Mouse (Mus musculus): ENCODE results near the gene Prdm1. TPM values are rescaled to one million over a fixed set of nuclear protein-coding genes. Genes with fewer than 3 reads are reported as not detected.

The Prdm1 gene
- polyA plus RNA-seq, 1 experiment from 2014 or later: 0.62 TPM

- no peaks in the 10 kb centered on the region for H3K9me3 ChIP-seq
- peaks cover 19% of the 10 kb centered on the region for H3K27me3 ChIP-seq
- H3K4me2 ChIP-seq (replicated peaks): no peak overlapping the region
- WGBS: 95% methylated on average over 4 of the region's 4 CpGs
- no peak overlapping the region for H3K4me3 ChIP-seq (replicated peaks)
- no peaks in the 10 kb centered on the region for H3K36me3 ChIP-seq
- no peak overlapping the region for H3K9ac ChIP-seq (replicated peaks)
- H3K4me1 ChIP-seq (replicated peaks): 0 out of 2 replicates have a peak, but pooled peaks cover 4% of the 10 kb centered on the region
- no peak overlapping the region for H3K27ac ChIP-seq
- ATAC-seq: no peak
Observed at GRCm38 (mm10) chr10:44431689-44432088, 96.6 kb downstream of the Prdm1 start.

GRCm38 (mm10) chr10:44429177-44429888 lies 99.0 kb downstream of the Prdm1 start:
- WGBS: 90% methylated on average over 14 of the region's 14 CpGs
- ATAC-seq: no peak

GRCm38 (mm10) chr10:44427891-44428361 lies 100.4 kb downstream of the Prdm1 start:
- Histone ChIP-seq H3K9ac (replicated peaks) (no peak overlapping the region), H3K4me2 (replicated peaks) (no peak overlapping the region), H3K4me1 (replicated peaks) (0 out of 2 replicates have a peak, but pooled peaks cover 4% of the 10 kb centered on the region), H3K36me3 (no peaks in the 10 kb centered on the region), H3K9me3 (no peaks in the 10 kb centered on the region), H3K27ac (no peak overlapping the region), H3K4me3 (replicated peaks) (no peak overlapping the region), H3K27me3 (peaks cover 26% of the 10 kb centered on the region)
- ATAC-seq: peak; percentile 48
- WGBS: 31% methylated on average over 12 of the region's 12 CpGs

More at GRCm38 (mm10) chr10:44429177-44429888, 99.0 kb downstream of the Prdm1 start:
- H3K4me2 ChIP-seq (replicated peaks): no peak overlapping the region
- H3K4me3 ChIP-seq (replicated peaks): no peak overlapping the region
- no peak overlapping the region for H3K9ac ChIP-seq (replicated peaks)
- peaks cover 26% of the 10 kb centered on the region for H3K27me3 ChIP-seq
- no peaks in the 10 kb centered on the region for H3K36me3 ChIP-seq
- H3K27ac ChIP-seq: no peak overlapping the region
- 0 out of 2 replicates have a peak, but pooled peaks cover 4% of the 10 kb centered on the region for H3K4me1 ChIP-seq (replicated peaks)
- no peaks in the 10 kb centered on the region for H3K9me3 ChIP-seq

GRCm38 (mm10) chr10:44427426-44427825 lies 100.9 kb downstream of the Prdm1 start:
- Histone ChIP-seq H3K4me1 (replicated peaks) (0 out of 2 replicates have a peak, but pooled peaks cover 4% of the 10 kb centered on the region), H3K4me3 (replicated peaks) (no peak overlapping the region), H3K27ac (no peak overlapping the region), H3K9me3 (no peaks in the 10 kb centered on the region), H3K27me3 (peaks cover 26% of the 10 kb centered on the region), H3K36me3 (no peaks in the 10 kb centered on the region), H3K9ac (replicated peaks) (no peak overlapping the region), H3K4me2 (replicated peaks) (no peak overlapping the region)
- 0 out of 2 replicates have a peak, but pooled peaks have one; percentile 6 for ATAC-seq
- WGBS: 74% methylated on average over 11 of the region's 11 CpGs

GRCm38 (mm10) chr10:44425013-44425412 lies 103.3 kb downstream of the Prdm1 start:
- H3K27ac ChIP-seq: no peak overlapping the region
- H3K27me3 ChIP-seq: peaks cover 12% of the 10 kb centered on the region
- 77% methylated on average over 6 of the region's 6 CpGs for WGBS
- 0 out of 2 replicates have a peak, but pooled peaks cover 4% of the 10 kb centered on the region for H3K4me1 ChIP-seq (replicated peaks)
- no peaks in the 10 kb centered on the region for H3K9me3 ChIP-seq
- H3K9ac ChIP-seq (replicated peaks): no peak overlapping the region
- no peaks in the 10 kb centered on the region for H3K36me3 ChIP-seq
- no peak for ATAC-seq
- no peak overlapping the region for H3K4me2 ChIP-seq (replicated peaks)
- no peak overlapping the region for H3K4me3 ChIP-seq (replicated peaks)

- 76% methylated on average over 1 of the region's 1 CpGs for WGBS
- no peaks in the 10 kb centered on the region for H3K9me3 ChIP-seq
- no peaks in the 10 kb centered on the region for H3K4me1 ChIP-seq (replicated peaks)
- no peak overlapping the region for H3K27ac ChIP-seq
- H3K4me3 ChIP-seq (replicated peaks): no peak overlapping the region
- no peak overlapping the region for H3K4me2 ChIP-seq (replicated peaks)
- no peak overlapping the region for H3K9ac ChIP-seq (replicated peaks)
- no peaks in the 10 kb centered on the region for H3K36me3 ChIP-seq
- H3K27me3 ChIP-seq: peaks cover 7% of the 10 kb centered on the region; the same call in 1 of the 2 replicates
- no peak for ATAC-seq
Observed at GRCm38 (mm10) chr10:44421896-44422295, 106.4 kb downstream of the Prdm1 start.

- H3K9ac ChIP-seq (replicated peaks): no peak overlapping the region
- no peaks in the 10 kb centered on the region for H3K4me1 ChIP-seq (replicated peaks)
- WGBS: 81% methylated on average over 3 of the region's 3 CpGs
- no peaks in the 10 kb centered on the region for H3K36me3 ChIP-seq
- no peak overlapping the region for H3K27ac ChIP-seq
- H3K27me3 ChIP-seq: 0 out of 2 replicates have a peak, but pooled peaks cover 3% of the 10 kb centered on the region
- no peak overlapping the region for H3K4me2 ChIP-seq (replicated peaks)
- no peak for ATAC-seq
- H3K9me3 ChIP-seq: no peaks in the 10 kb centered on the region
- H3K4me3 ChIP-seq (replicated peaks): no peak overlapping the region
Observed at GRCm38 (mm10) chr10:44420211-44420610, 108.1 kb downstream of the Prdm1 start.

GRCm38 (mm10) chr10:44418901-44419300 lies 109.4 kb downstream of the Prdm1 start:
- Histone ChIP-seq H3K9me3 (no peaks in the 10 kb centered on the region), H3K4me3 (replicated peaks) (no peak overlapping the region), H3K4me1 (replicated peaks) (no peaks in the 10 kb centered on the region), H3K9ac (replicated peaks) (no peak overlapping the region), H3K27me3 (no peaks in the 10 kb centered on the region), H3K27ac (no peak overlapping the region), H3K36me3 (no peaks in the 10 kb centered on the region), H3K4me2 (replicated peaks) (no peak overlapping the region)
- 81% methylated on average over 2 of the region's 2 CpGs for WGBS
- ATAC-seq: no peak

- Histone ChIP-seq H3K27ac (no peak overlapping the region), H3K27me3 (no peaks in the 10 kb centered on the region), H3K9me3 (no peaks in the 10 kb centered on the region), H3K4me3 (replicated peaks) (no peak overlapping the region), H3K4me1 (replicated peaks) (no peaks in the 10 kb centered on the region), H3K9ac (replicated peaks) (no peak overlapping the region), H3K4me2 (replicated peaks) (no peak overlapping the region), H3K36me3 (no peaks in the 10 kb centered on the region)
- no peak for ATAC-seq
- WGBS: 84% methylated on average over 3 of the region's 3 CpGs
Observed at GRCm38 (mm10) chr10:44415576-44415975, 112.7 kb downstream of the Prdm1 start.

GRCm38 (mm10) chr10:44409958-44410357 lies 118.3 kb downstream of the Prdm1 start:
- H3K9me3 ChIP-seq: no peaks in the 10 kb centered on the region
- WGBS: 72% methylated on average over 11 of the region's 11 CpGs
- H3K4me2 ChIP-seq (replicated peaks): no peak overlapping the region
- H3K36me3 ChIP-seq: no peaks in the 10 kb centered on the region
- no peak overlapping the region for H3K27ac ChIP-seq
- H3K4me3 ChIP-seq (replicated peaks): no peak overlapping the region
- ATAC-seq: no peak
- no peak overlapping the region for H3K9ac ChIP-seq (replicated peaks)
- H3K4me1 ChIP-seq (replicated peaks): no peaks in the 10 kb centered on the region
- H3K27me3 ChIP-seq: no peaks in the 10 kb centered on the region

GRCm38 (mm10) chr10:44409054-44409453 lies 119.2 kb downstream of the Prdm1 start:
- H3K4me3 ChIP-seq (replicated peaks): no peak overlapping the region
- no peak overlapping the region for H3K4me2 ChIP-seq (replicated peaks)
- H3K36me3 ChIP-seq: no peaks in the 10 kb centered on the region
- no peak overlapping the region for H3K9ac ChIP-seq (replicated peaks)
- no peaks in the 10 kb centered on the region for H3K9me3 ChIP-seq
- no peak for ATAC-seq
- no peak overlapping the region for H3K27ac ChIP-seq
- no peaks in the 10 kb centered on the region for H3K27me3 ChIP-seq
- whole genome bisulfite sequencing: 87% methylated on average over 10 of the region's 10 CpGs
- H3K4me1 ChIP-seq (replicated peaks): no peaks in the 10 kb centered on the region

- Histone ChIP-seq H3K27me3 (no peaks in the 10 kb centered on the region), H3K9ac (replicated peaks) (no peak overlapping the region), H3K9me3 (no peaks in the 10 kb centered on the region), H3K4me3 (replicated peaks) (no peak overlapping the region), H3K4me2 (replicated peaks) (no peak overlapping the region), H3K4me1 (replicated peaks) (no peaks in the 10 kb centered on the region), H3K36me3 (no peaks in the 10 kb centered on the region), H3K27ac (no peak overlapping the region)
- no peak for ATAC-seq
- 85% methylated on average over 7 of the region's 7 CpGs for WGBS
Observed at GRCm38 (mm10) chr10:44403415-44403814, 124.9 kb downstream of the Prdm1 start.

Data from midbrain, embryonic 13.5 days (tissue).